Mouse (Mus musculus): Measurements from ENCODE around the gene Pptc7.
A peak's percentile ranks its signal among the peaks of the same experiment; 100 is the strongest.

The Pptc7 gene

DNA sequence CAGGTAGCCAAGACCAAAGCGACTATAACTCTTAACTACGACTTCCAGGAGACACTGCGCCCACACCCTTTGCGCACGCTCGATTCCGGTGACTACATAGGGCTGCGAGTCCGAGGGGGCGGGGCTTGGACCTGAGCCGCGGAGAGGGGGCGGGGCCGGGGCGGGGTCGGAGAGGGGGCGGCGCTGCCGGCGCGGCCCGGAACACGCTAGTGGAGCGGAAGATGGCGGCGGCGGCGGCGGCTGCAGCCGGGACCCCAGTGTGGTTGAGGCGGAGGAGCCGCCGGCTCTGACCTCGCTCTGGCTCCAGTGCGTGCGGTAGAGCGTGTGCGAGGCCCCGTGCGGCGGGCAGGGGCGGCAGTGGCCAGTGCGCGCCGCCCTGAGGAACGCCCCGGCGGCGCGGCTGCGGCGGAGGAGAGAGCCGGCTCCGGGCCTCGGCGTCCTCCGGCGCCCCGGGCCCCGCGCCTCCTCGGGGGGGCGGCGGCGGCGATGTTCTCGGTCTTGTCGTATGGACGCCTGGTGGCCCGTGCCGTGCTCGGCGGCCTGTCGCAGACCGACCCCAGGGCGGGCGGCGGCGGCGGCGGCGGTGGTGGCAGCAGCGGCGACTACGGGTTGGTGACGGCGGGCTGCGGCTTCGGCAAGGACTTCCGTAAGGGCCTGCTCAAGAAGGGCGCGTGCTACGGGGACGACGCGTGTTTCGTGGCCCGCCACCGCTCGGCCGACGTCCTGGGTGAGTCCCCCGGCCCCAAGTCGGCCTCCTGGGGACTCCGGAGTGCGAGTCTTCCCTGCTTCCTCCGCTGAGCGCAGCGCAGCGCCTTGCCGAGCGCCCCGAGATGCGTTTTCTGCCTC lies at the start of gene Pptc7:
Gene Pptc7 (plus strand): TSS at position 183 of the 846 bp plus-strand sequence.
- peak; percentile 90 for DNase-seq

DNA sequence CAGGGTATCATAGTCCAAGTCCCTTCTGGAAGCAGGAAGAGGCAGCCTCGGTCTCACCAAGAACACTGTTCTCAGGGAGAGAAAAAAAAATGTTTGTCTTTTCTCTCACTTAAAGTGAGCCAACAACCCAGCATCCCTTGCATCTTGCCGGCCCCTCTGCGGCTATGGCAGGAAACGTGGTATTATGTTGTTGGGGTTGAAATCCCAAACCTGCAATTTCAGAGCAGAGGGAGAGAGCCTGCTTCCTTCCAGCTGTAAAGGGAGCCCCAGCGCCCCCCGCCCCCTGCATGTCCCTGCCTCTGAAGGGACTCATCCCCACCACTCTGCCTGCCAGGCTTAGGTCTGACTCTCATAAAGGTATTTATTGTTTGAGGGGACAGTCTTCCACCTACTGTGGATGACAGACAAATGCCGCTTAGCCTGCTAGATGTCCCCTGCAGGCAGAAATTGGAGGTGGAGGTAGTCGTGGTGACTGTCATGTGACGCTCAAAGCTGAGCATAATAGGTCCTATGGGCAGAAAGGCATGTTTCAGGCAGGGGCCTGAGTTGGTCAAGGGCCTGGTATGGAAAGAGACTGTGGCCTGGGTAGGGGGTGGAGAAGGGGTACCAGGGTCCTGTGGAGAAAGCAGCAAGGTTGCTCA lies 48.8 kb upstream of the Pptc7 start:
- DNase-seq = no peak

DNA sequence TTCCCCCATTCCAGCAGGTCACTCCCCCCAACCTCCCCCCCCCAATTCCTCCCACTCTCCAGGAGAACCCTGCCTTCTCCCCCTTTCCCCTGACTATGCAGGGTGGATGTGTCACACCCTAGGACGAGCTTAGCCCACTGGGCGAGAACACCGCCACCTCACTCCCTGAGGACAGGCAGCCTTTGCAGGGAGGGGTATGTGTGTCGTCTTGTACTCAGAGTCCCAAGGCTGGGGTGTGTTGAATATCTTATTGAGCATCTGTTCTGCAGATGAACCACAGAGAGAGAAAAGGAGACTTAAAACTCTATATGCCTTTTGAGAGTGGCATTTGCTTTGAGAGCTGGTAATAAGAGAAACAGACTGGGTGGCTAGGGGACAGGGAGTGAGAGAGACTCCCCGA lies 47.0 kb upstream of the Pptc7 start:
- DNase-seq = peak; percentile 31

DNA sequence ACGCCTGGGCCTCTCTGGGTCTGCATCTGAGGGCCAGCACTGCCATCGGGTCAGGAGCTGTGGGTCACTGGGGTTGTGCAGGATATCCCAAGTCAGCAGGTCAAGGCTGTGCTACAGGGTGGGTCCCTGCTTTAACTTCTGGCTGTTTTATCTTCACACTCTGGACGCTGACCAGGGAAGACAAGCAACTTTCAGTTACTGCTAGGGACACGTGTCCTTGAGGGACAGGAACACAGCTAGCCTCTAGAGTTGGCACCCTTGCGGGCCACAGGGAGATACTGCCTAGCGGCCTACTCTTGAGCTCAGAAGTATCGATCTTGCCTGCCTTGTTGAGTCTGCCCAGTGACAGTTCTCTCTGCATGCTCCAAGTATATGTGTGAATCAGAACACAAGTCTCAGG lies 44.5 kb upstream of the Pptc7 start:
- no peak for DNase-seq

DNA sequence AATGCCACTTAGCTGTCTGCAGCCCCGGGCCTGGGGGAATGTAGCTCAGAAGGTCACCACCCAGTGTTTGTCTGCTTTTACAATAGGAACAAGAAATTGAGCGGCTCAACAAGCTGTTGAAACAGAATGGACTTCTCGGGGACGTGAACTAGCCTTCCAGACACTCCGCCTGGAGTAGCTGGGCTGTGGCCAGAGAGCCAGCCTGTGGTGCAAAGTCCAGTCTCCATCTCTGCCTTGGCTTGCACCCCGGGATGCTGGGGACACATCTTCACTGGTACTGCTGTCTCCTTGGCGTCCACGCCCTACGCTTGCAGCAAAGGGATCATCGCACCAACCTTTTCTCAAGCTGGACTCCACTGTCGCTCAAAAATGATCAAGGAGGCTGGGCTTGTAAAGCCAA lies 43.6 kb upstream of the Pptc7 start:
- no peak for DNase-seq

DNA sequence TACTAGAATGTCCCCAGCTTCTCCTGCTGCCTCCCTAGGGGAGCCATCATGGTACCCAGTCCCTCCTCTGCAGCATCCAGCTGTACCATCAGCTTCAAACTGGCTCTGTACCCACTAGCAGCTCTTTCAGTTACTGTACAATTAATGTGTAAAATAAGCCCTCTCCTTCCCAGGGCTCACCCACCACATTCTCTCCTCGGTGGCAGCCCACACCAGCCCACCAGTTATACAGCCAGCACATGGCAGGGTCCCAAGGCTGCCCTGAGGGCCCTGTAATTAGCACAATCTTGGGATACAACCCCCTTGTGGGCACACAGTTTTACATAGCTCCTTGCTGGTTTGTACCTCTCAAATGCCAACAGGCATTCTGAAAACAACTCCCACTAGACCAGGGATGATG lies 43.2 kb upstream of the Pptc7 start:
- no peak for DNase-seq

DNA sequence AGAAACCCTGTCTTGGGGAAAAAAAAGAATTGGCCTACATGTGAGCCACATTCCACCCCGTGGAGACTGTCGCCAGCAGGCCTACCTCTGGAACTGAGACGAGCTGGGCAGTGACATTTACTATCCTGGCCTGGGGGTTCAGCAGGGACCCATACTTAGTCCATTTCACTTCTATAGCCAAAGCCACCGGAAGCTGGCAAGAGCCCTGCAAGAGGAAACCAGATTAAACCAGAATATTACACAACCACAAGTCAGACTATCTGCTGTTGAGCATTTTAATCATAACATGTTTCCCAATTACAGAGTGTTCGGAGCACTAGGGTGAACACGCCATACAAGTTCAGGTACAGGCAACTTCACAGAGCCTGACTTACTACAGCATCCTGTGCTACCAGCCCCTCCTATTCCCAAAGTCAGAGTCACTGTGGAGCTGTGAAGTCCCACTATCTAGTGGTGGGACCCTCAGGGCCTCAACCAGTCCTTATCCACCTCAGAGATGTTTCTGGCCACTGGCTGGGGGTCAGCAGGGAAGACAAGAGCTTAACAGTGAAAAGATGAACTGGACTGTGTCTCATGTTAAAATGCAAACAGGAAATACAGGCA lies 41.5 kb upstream of the Pptc7 start:
- DNase-seq = no peak

DNA sequence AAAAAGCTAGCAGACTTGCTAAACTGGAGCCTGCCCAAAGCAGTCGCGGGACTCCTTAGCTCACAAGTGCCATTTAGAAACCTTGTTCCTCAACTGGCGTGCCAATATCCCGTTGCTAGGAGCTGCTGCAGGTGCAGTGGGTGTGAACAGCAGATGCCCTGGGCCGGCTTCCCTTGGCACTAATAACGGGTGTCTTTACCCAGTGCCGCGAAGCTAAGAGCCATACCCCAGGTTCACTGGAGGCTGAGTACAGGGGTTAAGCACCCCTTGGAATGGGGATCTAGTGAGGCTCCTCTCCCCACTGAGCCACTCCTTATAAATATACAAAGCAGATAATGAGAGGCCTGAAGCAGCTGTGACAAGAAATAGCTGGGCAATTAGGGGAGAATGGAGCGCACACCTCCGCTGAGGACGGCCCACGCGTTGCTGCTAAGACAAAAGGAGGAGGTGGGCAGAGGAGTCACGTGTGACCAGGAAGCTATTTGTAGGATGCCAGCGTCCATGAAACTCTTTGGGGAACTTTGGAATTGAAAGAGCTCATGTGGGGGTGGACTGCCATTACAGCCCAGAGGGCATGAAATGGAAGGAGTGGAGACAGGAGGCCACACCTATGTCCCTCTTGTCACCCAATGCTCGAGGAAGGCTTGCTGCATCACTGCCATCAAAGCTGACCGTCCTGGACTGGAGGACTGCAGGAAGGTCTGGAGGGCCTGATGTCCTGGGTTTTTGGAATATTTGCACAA lies 40.2 kb upstream of the Pptc7 start:
- peak; percentile 57 for DNase-seq

DNA sequence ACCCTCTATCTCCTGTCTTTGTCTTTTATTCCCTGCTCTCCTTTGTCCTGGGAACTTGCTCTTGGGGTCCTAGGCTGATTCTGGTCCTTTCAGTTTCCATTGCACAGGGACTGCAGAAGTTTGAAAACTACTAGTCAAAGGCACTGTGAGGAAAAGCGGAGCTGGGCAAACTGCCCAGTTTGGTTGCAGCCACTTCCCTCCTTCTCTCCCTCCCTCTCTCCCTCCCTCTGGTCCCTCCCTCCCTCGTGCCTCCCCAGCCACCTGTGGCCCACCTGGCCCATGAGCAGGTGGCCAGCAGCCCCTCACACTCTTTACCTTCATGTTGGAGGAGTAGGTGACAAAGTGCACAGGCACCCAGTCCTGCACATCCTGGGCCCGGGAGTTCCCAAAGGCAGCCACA lies 39.0 kb upstream of the Pptc7 start:
- DNase-seq = no peak

DNA sequence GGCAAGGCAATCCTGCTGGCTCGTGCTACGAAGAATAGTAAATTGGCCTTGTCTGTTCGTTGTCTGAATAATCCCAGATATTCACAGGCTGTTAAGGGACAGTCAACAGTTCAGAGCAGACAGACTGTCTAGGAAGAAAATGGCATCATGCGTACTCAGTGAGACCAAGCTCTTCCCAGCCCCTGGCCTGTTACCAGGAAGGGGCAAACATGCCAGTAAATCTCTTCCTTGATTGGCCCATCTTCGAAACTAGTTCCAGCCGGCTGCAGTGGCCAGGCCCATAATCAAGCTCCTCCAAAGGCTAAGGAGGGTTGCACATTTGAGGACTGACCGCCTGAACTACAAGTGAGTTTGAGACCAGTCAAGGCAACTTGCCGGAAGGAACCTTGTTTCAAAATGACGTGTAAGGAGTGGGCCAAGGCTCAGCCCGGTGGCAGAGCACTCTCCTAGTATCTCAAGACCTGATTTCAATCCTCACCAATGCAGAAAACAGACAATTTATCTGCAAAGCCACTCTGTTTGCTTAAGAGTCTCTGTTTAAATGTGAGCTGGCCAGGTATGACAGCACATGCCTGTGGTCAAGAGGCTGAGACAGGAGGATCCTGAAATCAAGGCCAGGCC lies 37.5 kb upstream of the Pptc7 start:
- no peak for DNase-seq

DNA sequence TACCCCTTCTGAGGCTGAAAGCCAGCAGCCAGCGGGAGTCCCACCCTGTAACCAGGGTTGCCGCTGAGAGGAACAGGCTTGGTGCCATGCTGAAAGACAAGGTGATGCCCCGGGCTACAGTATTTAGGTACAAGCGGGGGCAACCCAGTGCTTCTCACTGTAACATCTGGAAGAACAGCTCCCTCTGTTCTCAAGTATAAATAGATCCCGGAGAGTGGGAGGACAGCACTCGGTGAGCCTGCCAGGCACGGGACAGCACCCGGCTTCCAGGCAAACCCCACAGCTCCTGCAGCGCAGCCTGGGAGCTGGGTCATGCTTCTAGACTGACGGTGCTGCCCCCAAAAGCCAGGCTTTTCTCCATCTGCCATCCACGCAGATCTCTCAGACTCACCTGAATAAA lies 36.6 kb upstream of the Pptc7 start:
- peak; percentile 85 for DNase-seq

DNA sequence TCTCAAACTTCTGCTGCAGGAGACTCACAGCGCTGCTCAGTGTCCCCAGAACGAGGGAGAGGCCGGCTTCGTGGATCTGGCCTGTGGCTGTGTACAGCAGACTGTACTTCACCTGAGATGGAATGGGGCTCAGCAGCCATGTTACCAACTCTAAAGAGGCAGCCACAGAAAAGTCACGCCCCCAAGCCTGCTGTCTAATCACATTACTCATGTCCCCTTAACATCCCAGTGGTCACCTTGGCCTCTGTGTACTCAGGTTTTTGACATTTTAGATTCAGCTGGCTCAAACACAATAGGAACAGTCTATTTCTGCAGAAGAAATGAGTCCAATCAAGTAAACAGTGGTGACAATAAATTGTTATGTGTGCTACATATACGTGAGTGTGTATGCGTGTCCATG lies 36.2 kb upstream of the Pptc7 start:
- DNase-seq = no peak

DNA sequence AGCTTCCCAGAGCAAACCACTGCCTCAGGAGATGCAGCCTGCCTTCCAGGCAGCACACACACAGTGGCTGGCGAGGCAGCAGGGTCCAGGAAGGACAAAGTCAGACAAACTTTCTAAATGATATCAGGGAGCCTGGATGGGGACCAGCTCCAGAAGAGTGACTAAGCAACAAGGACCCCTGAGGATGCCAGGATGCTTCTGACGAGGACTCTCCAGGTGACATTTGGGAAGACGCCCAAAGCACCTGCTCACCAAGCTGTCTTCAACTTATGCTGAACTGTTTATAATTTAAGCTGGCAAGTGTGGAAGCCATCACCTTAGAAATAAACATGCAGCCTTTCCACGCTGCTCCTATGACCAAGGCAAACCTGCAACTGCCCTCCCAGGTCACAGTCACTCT lies 34.9 kb upstream of the Pptc7 start:
- DNase-seq = no peak

DNA sequence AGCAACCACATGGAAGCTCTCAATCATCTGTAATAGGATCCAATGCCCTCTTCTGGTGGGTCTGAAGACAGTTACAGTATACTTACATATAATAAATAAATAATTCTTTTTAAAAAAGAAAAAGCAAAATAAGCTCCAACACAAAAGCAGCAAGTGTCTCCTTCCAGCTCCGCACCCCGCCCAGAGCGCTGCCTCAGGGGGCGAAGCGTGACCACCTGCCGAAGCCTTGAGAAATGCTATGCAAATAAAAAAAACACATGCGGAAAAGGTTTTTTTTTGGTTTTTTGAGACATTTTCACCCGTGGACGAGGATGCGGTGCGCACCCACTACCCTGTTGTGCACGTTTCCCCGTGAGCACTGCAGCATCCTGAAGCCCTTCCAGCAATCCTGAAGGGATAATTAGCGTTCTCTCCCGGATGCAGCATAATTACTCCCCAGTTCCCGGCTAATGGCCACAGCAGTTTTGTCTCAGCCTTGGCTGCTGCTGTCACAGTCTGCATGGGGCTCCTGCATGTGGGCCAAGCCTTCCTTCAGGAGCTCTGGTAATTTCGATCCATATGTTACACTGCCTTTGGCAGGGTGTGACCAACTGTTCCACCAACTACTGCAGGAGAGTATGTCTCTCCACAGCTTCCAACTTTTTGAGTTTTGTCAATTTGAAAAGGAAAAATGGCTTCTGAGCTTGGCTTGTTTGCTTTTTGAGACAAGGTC lies 32.1 kb upstream of the Pptc7 start:
- no peak for DNase-seq

DNA sequence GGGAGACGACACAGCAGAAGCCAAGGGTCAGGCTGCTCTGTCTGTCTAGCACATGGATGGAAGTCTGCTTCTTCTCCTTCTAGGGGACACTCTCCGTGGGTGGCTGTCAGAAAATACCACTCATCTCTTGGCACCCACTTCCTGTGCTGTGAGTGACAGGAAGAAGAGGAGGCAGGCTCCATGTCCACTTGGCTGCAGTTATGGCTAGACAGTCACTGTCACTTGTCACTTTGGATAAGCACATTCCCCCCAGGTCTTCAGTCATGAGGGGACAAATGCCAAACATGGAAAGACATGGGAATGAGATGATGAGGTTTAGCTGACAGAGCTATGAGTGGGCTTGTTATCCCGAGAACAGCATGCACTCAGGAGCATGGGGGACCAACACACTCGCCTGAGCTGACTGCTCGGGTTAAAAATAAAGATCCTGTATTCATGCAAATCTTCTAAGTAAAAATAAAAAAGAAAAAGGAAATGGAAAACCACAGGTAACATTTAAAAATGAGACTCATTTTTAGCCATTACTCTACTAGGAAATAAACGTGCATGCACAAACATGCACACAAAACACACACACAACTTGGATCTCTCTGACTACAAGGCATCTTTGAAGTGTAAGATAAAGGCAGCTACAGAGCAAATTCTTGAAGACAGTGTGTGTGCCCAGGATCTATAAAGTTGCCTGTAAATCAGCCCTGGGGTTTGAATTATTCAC lies 26.0 kb upstream of the Pptc7 start:
- no peak for DNase-seq

DNA sequence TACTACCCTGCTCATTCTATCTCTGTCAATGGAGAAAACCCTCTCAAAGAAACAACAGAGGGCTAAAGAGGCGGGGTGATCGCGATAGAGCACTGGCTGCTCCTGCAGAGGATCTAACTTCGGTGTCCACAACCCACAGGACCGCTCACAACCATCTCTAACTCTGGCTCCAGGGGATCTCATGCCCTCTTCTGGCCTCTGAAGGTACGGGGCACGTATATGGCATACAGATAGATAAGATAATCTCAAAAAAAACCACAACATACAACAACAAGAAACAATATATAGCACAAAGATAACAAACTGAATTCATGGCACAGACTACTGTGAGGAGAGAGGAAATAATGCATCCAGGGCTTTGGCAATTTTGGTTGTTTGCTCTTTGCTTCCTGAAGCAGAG lies 22.1 kb upstream of the Pptc7 start:
- no peak for DNase-seq

DNA sequence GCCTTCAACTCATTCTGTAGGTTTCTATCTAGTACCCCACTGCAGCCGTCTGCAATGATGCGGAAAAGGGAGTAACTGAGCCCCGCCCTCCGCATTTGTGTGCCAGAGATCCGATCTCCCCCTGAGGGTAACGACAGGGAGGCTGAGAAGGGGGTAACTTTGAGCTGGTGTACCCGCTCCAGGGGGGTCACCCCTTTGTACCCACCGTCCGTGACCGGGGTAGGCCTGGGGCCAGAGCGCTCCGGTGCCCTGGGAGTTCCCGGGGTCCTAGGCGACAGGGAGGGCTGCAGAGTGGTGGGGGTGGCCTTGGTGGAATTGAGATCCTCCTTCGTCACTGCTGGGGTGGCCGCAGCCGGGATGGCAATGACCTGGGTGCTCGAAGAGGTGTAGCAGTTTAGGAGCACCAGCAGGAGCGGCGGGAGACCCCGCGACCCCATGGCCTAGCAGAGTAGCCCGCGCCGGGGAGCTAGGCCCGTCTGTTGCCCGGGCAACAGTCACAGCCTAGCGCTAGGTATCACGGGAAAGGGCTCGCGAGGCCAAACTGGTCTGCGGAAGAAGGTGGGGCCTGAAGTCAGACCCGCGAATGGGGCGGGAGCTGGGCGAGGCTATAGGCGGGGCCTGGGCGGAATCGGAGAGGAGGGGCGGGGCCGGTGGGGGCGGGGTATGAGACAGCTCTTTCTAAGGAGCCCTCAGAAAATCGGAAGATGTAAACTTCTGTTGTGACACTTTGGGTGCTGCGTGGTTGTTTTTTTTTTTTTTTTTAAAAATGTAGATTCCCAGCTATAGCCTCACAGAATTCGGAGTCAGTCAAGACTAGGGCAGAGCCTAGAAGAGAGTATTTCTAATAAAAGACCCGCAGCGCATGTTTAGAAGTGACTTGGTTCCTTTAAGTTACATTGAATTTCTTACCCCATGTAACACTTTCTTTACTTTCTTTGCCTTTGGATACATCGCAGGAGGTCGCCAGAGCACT lies 19.9 kb upstream of the Pptc7 start, which contains the start of gene Tctn1:
Gene Tctn1 (minus strand): TSS at position 528 of the 973 bp plus-strand sequence.
- peak; percentile 90 for DNase-seq

DNA sequence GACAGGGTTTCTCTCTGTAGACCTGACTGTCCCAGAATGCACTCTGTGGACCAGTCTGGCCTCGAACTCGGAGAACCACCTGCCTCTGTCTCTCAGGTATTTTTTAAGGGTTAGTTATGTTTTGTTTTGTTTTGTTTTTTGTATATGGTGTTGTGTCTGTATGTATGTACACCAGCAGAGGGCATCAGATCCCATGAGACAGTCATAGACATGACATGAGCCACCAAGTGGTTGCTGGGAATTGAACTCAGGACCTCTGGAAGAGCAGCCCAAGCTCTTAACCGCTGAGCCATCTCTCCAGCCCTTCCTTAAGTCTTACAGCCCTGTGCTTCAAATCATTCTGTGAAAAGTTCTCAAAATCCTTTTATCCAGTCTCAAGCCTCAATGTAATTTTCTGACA lies 19.0 kb upstream of the Pptc7 start:
- no peak for DNase-seq

DNA sequence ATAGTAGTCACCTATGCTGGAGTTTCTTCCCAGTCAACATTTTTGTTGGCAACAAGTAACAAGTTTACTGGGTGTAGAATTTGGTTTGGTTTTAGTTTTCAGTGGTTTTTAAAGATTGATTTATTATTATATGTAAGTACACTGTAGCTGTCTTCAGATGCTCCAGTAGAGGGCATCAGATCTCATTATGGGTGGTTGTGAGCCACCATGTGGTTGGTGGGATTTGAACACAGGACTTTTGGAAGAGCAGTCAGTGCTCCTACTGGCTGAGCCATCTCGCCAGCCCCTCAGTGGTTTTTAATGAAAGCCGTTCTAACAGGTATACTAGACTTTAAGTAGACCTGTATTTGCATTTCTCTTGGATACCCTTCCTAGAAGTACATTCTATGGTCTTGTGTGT lies 18.2 kb upstream of the Pptc7 start:
- DNase-seq = no peak

DNA sequence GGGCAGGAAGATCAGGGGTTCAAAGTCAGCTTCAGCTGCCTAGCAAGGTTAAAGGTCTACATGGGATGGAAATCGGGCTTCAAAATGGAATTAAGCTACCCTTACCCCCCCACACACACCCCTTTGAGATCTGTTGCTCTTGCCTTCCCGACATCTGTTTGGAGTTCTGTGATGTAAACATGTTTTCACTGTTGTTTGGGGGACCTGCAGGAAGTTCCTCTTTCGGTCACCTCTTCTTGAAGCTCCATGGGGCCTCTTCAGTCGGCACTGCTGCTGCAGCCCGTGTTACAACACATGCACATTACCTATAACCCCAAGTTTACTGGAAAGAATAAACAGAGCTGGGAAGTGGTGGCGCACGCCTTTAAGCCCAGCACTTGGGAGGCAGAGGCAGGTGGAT lies 17.0 kb upstream of the Pptc7 start:
- DNase-seq = no peak

Measured in right cerebral cortex, adult 18-20 months (tissue).